Mouse (Mus musculus) MEL (cell line): Measurements from ENCODE around the gene Grid1.

Experiments used
- CTCF ChIP-seq, 3 experiments: IDR thresholded peaks in 2 of 3; conservative IDR thresholded peaks in 1 of 3; 2 replicates each; pipeline ENCODE4 v1.5.1; 2011 to 2012; ENCODE audit warnings: low read length in 3 of 3, low read depth in 2 of 3, mild to moderate bottlenecking in 2 of 3, improper control_type of control experiment in 1 of 3, inconsistent platforms in 1 of 3, mixed read lengths in 1 of 3, moderate library complexity in 1 of 3; ENCODE audit not compliant: control insufficient read depth in 1 of 3, insufficient read depth in 1 of 3, poor library complexity in 1 of 3, severe bottlenecking in 1 of 3
- JUND ChIP-seq: IDR thresholded peaks from 2 replicates; pipeline ENCODE4 v1.6.1; 2011; ENCODE audit warnings: low read depth, mild to moderate bottlenecking, improper control_type of control experiment, low read length
- POLR2A ChIP-seq, 2 experiments: IDR thresholded peaks; 2 replicates each; pipeline ENCODE4 v1.6.1; 2011 to 2012; ENCODE audit warnings: low read length in 2 of 2, mild to moderate bottlenecking in 2 of 2, control low read depth in 1 of 2, improper control_type of control experiment in 1 of 2, low read depth in 1 of 2, moderate library complexity in 1 of 2; ENCODE audit not compliant: control insufficient read depth in 1 of 2, insufficient read depth in 1 of 2, poor library complexity in 1 of 2

DNA sequence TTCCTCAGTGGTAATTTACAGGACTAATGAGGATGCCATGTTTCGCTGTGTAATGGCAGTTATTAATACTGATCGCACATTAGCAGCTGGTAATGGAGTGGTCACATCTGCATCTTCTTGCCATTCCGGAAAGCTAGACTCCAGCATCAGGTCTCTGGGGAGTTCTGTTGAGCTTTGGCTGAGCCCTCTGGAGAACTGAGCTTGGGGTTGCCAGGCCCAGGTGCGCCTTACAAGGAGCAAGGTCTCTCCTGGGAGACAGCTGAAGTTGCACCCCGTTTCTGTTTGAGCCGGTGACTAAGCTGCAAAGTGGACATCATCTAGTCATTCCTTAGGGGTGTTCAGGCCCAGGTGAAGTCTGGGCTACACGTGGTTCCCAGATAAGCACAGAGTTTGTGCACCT is 186.8 kb downstream of the Grid1 start:
- no peak for TF ChIP-seq JUND
- no peak for TF ChIP-seq POLR2A (IDR thresholded peaks at IDR 0.05; ENCODE audit: control insufficient read depth in 1 of 2, insufficient read depth in 1 of 2, low read depth in 1 of 2, low read length in 2 of 2, poor library complexity in 1 of 2)
- TF ChIP-seq CTCF (IDR thresholded peaks at IDR 0.05 in 2 of 3, conservative IDR thresholded peaks at IDR 0.05 in 1 of 3; ENCODE audit: control insufficient read depth in 1 of 3, insufficient read depth in 1 of 3, low read depth in 2 of 3, low read length in 3 of 3, poor library complexity in 1 of 3, severe bottlenecking in 1 of 3), result no peak
